Comparison of ENCODE assay signal across 18 mouse cellular contexts in the genomic region with DNA sequence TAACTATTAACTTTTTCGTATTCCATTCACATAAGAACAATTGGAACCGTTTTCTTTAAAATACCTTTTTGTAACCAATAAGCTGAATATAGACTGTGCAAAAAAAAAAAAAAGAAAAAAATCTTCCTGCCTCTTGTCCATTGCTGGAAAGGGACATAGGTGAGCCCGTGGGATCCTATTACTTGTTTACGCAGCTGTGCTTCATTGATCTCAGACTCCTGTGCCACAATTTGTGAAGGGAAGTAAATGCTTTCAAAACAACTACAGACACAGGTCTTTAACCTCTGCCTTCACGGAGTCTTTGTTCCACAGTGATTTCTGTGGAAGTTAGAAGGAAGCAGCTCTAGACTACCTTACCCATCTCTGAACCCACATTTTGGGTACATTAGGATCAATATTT.
A peak's percentile ranks its signal among the peaks of the same experiment; 100 is the strongest.
DNase-seq lines count a peak whose midpoint lies in the region; ATAC-seq and TF ChIP-seq lines count a peak whose summit lies in the region.
"Had no signal": no experiment of that assay in that cellular context is flagged by ENCODE, and none has a peak within 500 bp of the region (broad histone marks: within the 10 kb centered on the region; RNA-seq: fewer than 3 reads in every experiment).

No protein-coding gene starts in this region.

- DNase-seq in kidney, postnatal 4 days = no peak
- DNase-seq in embryo, embryonic 10.5 days (ENCODE audit: low spot score) = peak; percentile 47
- DNase-seq in embryonic facial prominence, embryonic 10.5 days (ENCODE audit: low spot score) = peak; percentile 49
- DNase-seq in Muller cell, postnatal 12 days (ENCODE audit: inconsistent ontology term) = no peak
- no peak for DNase-seq in lung, postnatal 0 days (ENCODE audit: low spot score)
- DNase-seq: adrenal gland, adult 2 months; adrenal gland, postnatal 25 days; cerebellum, adult 18-20 months; cerebellum, adult 9-11 months; forebrain, postnatal 0 days; gastrocnemius, postnatal 14 days had no signal

- peak; percentile 71; the same call in 1 of the 2 replicates for ATAC-seq in kidney, embryonic 16.5 days (ENCODE audit: low FRiP score, low TSS enrichment)
- no peak for ATAC-seq in lung, postnatal 0 days
- ATAC-seq: forebrain, embryonic 13.5 days; forebrain, postnatal 0 days had no signal

- no peak overlapping the region for H3K4me3 ChIP-seq in kidney, embryonic 16.5 days (ENCODE audit: low read length)
- H3K4me3 ChIP-seq in embryonic facial prominence, embryonic 10.5 days = no peak overlapping the region
- no peak overlapping the region for H3K4me3 ChIP-seq in lung, postnatal 0 days (ENCODE audit: low read depth, low read length)
- H3K4me3 ChIP-seq: embryonic facial prominence, embryonic 12.5 days; forebrain, embryonic 13.5 days; heart, embryonic 12.5 days; hindbrain, embryonic 10.5 days had no signal

- no peak overlapping the region for H3K4me2 ChIP-seq in kidney, embryonic 16.5 days (replicated peaks; ENCODE audit: low read depth, low read length)
- H3K4me2 ChIP-seq in lung, postnatal 0 days (replicated peaks; ENCODE audit: low read depth, low read length) = no peak overlapping the region
- H3K4me2 ChIP-seq: embryonic facial prominence, embryonic 12.5 days; forebrain, embryonic 13.5 days; heart, embryonic 12.5 days; hindbrain, embryonic 14.5 days had no signal

- no peak for TF ChIP-seq CTCF in lung, postnatal 0 days (IDR thresholded peaks at IDR 0.05)

- H3K27ac ChIP-seq in kidney, embryonic 16.5 days (ENCODE audit: low read length) = no peak overlapping the region
- H3K27ac ChIP-seq in embryonic facial prominence, embryonic 10.5 days (replicated peaks) = no peak overlapping the region
- no peak overlapping the region for H3K27ac ChIP-seq in lung, postnatal 0 days (ENCODE audit: low read length)
- H3K27ac ChIP-seq: embryonic facial prominence, embryonic 12.5 days; forebrain, embryonic 13.5 days; hindbrain, embryonic 10.5 days; hindbrain, embryonic 14.5 days had no signal

- 28% methylated on average over 5 of the region's 5 CpGs for WGBS in kidney, embryonic 16.5 days
- WGBS in embryonic facial prominence, embryonic 10.5 days = 36% methylated on average over 5 of the region's 5 CpGs
- 57% methylated on average over 5 of the region's 5 CpGs for WGBS in lung, postnatal 0 days

- no peaks in the 10 kb centered on the region for H3K4me1 ChIP-seq in kidney, embryonic 16.5 days (ENCODE audit: insufficient read depth, low read length)
- peaks cover 7% of the 10 kb centered on the region; the same call in 1 of the 2 replicates for H3K4me1 ChIP-seq in embryonic facial prominence, embryonic 10.5 days
- H3K4me1 ChIP-seq in lung, postnatal 0 days (ENCODE audit: insufficient read depth, low read depth, low read length) = no peaks in the 10 kb centered on the region
- H3K4me1 ChIP-seq: embryonic facial prominence, embryonic 12.5 days; forebrain, embryonic 13.5 days; heart, embryonic 12.5 days; hindbrain, embryonic 10.5 days had no signal

- H3K36me3 ChIP-seq in kidney, embryonic 16.5 days (ENCODE audit: insufficient read depth, low read length) = no peaks in the 10 kb centered on the region
- no peaks in the 10 kb centered on the region for H3K36me3 ChIP-seq in embryonic facial prominence, embryonic 10.5 days (replicated peaks)
- no peaks in the 10 kb centered on the region for H3K36me3 ChIP-seq in lung, postnatal 0 days (ENCODE audit: insufficient read depth, low read length)
- H3K36me3 ChIP-seq: embryonic facial prominence, embryonic 12.5 days; heart, embryonic 12.5 days; hindbrain, embryonic 10.5 days had no signal

- no peak overlapping the region for H3K9ac ChIP-seq in kidney, embryonic 16.5 days (replicated peaks; ENCODE audit: low read length)
- no peak overlapping the region for H3K9ac ChIP-seq in lung, postnatal 0 days (replicated peaks; ENCODE audit: low read depth)
- H3K9ac ChIP-seq: embryonic facial prominence, embryonic 12.5 days; forebrain, embryonic 13.5 days; forebrain, postnatal 0 days; heart, embryonic 12.5 days; hindbrain, embryonic 14.5 days had no signal

- no peaks in the 10 kb centered on the region for H3K9me3 ChIP-seq in kidney, embryonic 16.5 days (ENCODE audit: low read length)
- H3K9me3 ChIP-seq in embryonic facial prominence, embryonic 10.5 days = no peaks in the 10 kb centered on the region
- no peaks in the 10 kb centered on the region for H3K9me3 ChIP-seq in lung, postnatal 0 days (ENCODE audit: low read length)
- H3K9me3 ChIP-seq: embryonic facial prominence, embryonic 12.5 days; forebrain, embryonic 13.5 days; heart, embryonic 12.5 days; hindbrain, embryonic 10.5 days had no signal

- no peak for TF ChIP-seq EP300 in lung, postnatal 0 days (IDR thresholded peaks at IDR 0.05)

- no peaks in the 10 kb centered on the region for H3K27me3 ChIP-seq in kidney, embryonic 16.5 days (ENCODE audit: insufficient read depth, low read length)
- no peaks in the 10 kb centered on the region for H3K27me3 ChIP-seq in embryonic facial prominence, embryonic 10.5 days (replicated peaks; ENCODE audit: low read depth, poor library complexity, severe bottlenecking)
- no peaks in the 10 kb centered on the region for H3K27me3 ChIP-seq in lung, postnatal 0 days (replicated peaks; ENCODE audit: insufficient read depth, low read length)
- H3K27me3 ChIP-seq: CH12.LX; embryonic facial prominence, embryonic 12.5 days; forebrain, embryonic 13.5 days; heart, embryonic 12.5 days had no signal

Comparison
In these comparisons a context has a peak if more than half of its experiments do, and no peak if none do; other contexts are left out.
1. DNase-seq: peak in embryo, embryonic 10.5 days (single experiment) and embryonic facial prominence, embryonic 10.5 days (single experiment); none in kidney, postnatal 4 days (0 of 2), Muller cell, postnatal 12 days (single experiment) and lung, postnatal 0 days (single experiment).